Mouse (Mus musculus) MEL (cell line): ENCODE results near the gene Tmem120a. TPM values are rescaled to one million over a fixed set of nuclear protein-coding genes. Genes with fewer than 3 reads are reported as not detected.

ENCODE experiments used
- DNase-seq: peaks from one replicate; pipeline ENCODE4 v3.0.0; 2011; ENCODE audit warnings: low read depth, low spot score
- H3K27ac ChIP-seq: 2 replicates; pipeline ENCODE4 v1.5.1; 2012; ENCODE audit warnings: low read depth, mild to moderate bottlenecking, control low read depth, low read length, moderate library complexity; ENCODE audit not compliant: control insufficient read depth
- H3K27me3 ChIP-seq, 2 experiments: fragments of 150-350 bp in 1 of 2; sonication (generic) in 1 of 2; 2 replicates each; pipeline ENCODE4 v1.6.1; 2012; ENCODE audit warnings: low read length in 2 of 2, mild to moderate bottlenecking in 2 of 2, improper control_type of control experiment in 1 of 2, moderate library complexity in 1 of 2; ENCODE audit not compliant: insufficient read depth in 2 of 2, control insufficient read depth in 1 of 2
- H3K36me3 ChIP-seq, 2 experiments: 2 replicates each; pipeline ENCODE4 v1.6.1; 2012 to 2014; ENCODE audit warnings: low read length in 2 of 2, improper control_type of control experiment in 1 of 2, inconsistent platforms in 1 of 2, mild to moderate bottlenecking in 1 of 2; ENCODE audit not compliant: insufficient read depth in 2 of 2, control insufficient read depth in 1 of 2
- H3K4me1 ChIP-seq, 2 experiments: fragments of 150-350 bp in 1 of 2; sonication (generic) in 1 of 2; 2 replicates each; pipeline ENCODE4 v1.6.1; 2012; ENCODE audit warnings: low read length in 2 of 2, improper control_type of control experiment in 1 of 2, mild to moderate bottlenecking in 1 of 2; ENCODE audit not compliant: insufficient read depth in 2 of 2, control insufficient read depth in 1 of 2
- H3K4me3 ChIP-seq, 2 experiments: fragments of 150-350 bp in 1 of 2; sonication (generic) in 1 of 2; 2 replicates each; pipeline ENCODE4 v1.5.1; 2012; ENCODE audit warnings: low read depth in 2 of 2, low read length in 2 of 2, mild to moderate bottlenecking in 2 of 2, moderate library complexity in 2 of 2, control low read depth in 1 of 2, improper control_type of control experiment in 1 of 2; ENCODE audit not compliant: control insufficient read depth in 1 of 2, insufficient read depth in 1 of 2
- H3K79me2 ChIP-seq: 2 replicates; pipeline ENCODE4 v1.6.1; 2012; ENCODE audit warnings: mild to moderate bottlenecking, low read length, moderate library complexity; ENCODE audit not compliant: control insufficient read depth, poor library complexity, insufficient read depth
- H3K9ac ChIP-seq: 2 replicates; pipeline ENCODE4 v1.6.1; 2012; ENCODE audit warnings: low read depth, mild to moderate bottlenecking, control low read depth, low read length, moderate library complexity; ENCODE audit not compliant: control insufficient read depth, poor library complexity, severe bottlenecking
- H3K9me3 ChIP-seq: fragments of 150-350 bp; sonication (generic); replicated peaks from 2 replicates; pipeline ENCODE4 v1.6.1; 2012; ENCODE audit warnings: mild to moderate bottlenecking, low read length, improper control_type of control experiment, moderate library complexity; ENCODE audit not compliant: insufficient read depth
- BHLHE40 ChIP-seq: IDR thresholded peaks from 2 replicates; pipeline ENCODE4 v1.6.1; 2012; ENCODE audit warnings: low read depth, mild to moderate bottlenecking, inconsistent platforms, low read length, improper control_type of control experiment, borderline replicate concordance
- CHD1 ChIP-seq: IDR thresholded peaks from 2 replicates; pipeline ENCODE4 v1.6.1; 2012; ENCODE audit warnings: low read depth, mild to moderate bottlenecking, inconsistent platforms, low read length, improper control_type of control experiment
- CHD2 ChIP-seq: IDR thresholded peaks from 2 replicates; pipeline ENCODE4 v1.6.1; 2011; ENCODE audit warnings: low read length, improper control_type of control experiment
- CTCF ChIP-seq, 3 experiments: IDR thresholded peaks in 2 of 3; conservative IDR thresholded peaks in 1 of 3; 2 replicates each; pipeline ENCODE4 v1.5.1; 2011 to 2012; ENCODE audit warnings: low read length in 3 of 3, low read depth in 2 of 3, mild to moderate bottlenecking in 2 of 3, improper control_type of control experiment in 1 of 3, inconsistent platforms in 1 of 3, mixed read lengths in 1 of 3, moderate library complexity in 1 of 3; ENCODE audit not compliant: control insufficient read depth in 1 of 3, insufficient read depth in 1 of 3, poor library complexity in 1 of 3, severe bottlenecking in 1 of 3
- E2F4 ChIP-seq: IDR thresholded peaks from 2 replicates; pipeline ENCODE4 v1.6.1; 2011; ENCODE audit warnings: low read depth, low read length, improper control_type of control experiment, borderline replicate concordance
- ELF1 ChIP-seq: IDR thresholded peaks from 2 replicates; pipeline ENCODE4 v1.6.1; 2014; ENCODE audit warnings: low read depth, mild to moderate bottlenecking, inconsistent platforms, low read length, improper control_type of control experiment, moderate library complexity
- EP300 ChIP-seq, 2 experiments: IDR thresholded peaks; 2 replicates each; pipeline ENCODE4 v1.6.1; 2011; ENCODE audit warnings: improper control_type of control experiment in 2 of 2, low read length in 2 of 2, low read depth in 1 of 2, mild to moderate bottlenecking in 1 of 2
- ETS1 ChIP-seq: IDR thresholded peaks from 2 replicates; pipeline ENCODE4 v1.6.1; 2012; ENCODE audit warnings: low read depth, mild to moderate bottlenecking, inconsistent platforms, low read length, improper control_type of control experiment, moderate library complexity
- GABPA ChIP-seq: IDR thresholded peaks from 2 replicates; pipeline ENCODE4 v1.6.1; 2012; ENCODE audit warnings: low read depth, mild to moderate bottlenecking, inconsistent platforms, low read length, improper control_type of control experiment, moderate library complexity
- GATA1 ChIP-seq: IDR thresholded peaks from 2 replicates; pipeline ENCODE4 v1.6.1; 2011; ENCODE audit warnings: low read depth, low read length, improper control_type of control experiment
- HCFC1 ChIP-seq: IDR thresholded peaks from 2 replicates; pipeline ENCODE4 v1.6.1; 2012; ENCODE audit warnings: low read depth, mild to moderate bottlenecking, inconsistent platforms, low read length, improper control_type of control experiment, moderate library complexity
- JUND ChIP-seq: IDR thresholded peaks from 2 replicates; pipeline ENCODE4 v1.6.1; 2011; ENCODE audit warnings: low read depth, mild to moderate bottlenecking, improper control_type of control experiment, low read length
- KAT2A ChIP-seq: conservative IDR thresholded peaks from 2 replicates; pipeline ENCODE4 v1.6.1; 2012; ENCODE audit warnings: low read depth, low read length, improper control_type of control experiment, inconsistent platforms
- MAFK ChIP-seq: IDR thresholded peaks from 2 replicates; pipeline ENCODE4 v1.6.1; 2011; ENCODE audit warnings: low read depth, mild to moderate bottlenecking, low read length, improper control_type of control experiment, borderline replicate concordance
- MAX ChIP-seq: IDR thresholded peaks from 2 replicates; pipeline ENCODE4 v1.6.1; 2011; ENCODE audit warnings: low read length, improper control_type of control experiment
- MAZ ChIP-seq: IDR thresholded peaks from 2 replicates; pipeline ENCODE4 v1.6.1; 2012; ENCODE audit warnings: low read depth, mild to moderate bottlenecking, inconsistent platforms, low read length, improper control_type of control experiment
- MEF2A ChIP-seq: IDR thresholded peaks from 2 replicates; pipeline ENCODE4 v1.6.1; 2014; ENCODE audit warnings: low read depth, mild to moderate bottlenecking, inconsistent platforms, low read length, improper control_type of control experiment; ENCODE audit not compliant: poor library complexity, insufficient replicate concordance, severe bottlenecking; ENCODE audit errors: extremely low read depth
- MYB ChIP-seq: IDR thresholded peaks from 2 replicates; pipeline ENCODE4 v1.6.1; 2011; ENCODE audit warnings: mild to moderate bottlenecking, low read depth, low read length, improper control_type of control experiment
- MYC ChIP-seq: IDR thresholded peaks from 2 replicates; pipeline ENCODE4 v1.6.1; 2011; ENCODE audit warnings: low read depth, mild to moderate bottlenecking, low read length, improper control_type of control experiment, moderate library complexity
- NELFE ChIP-seq: IDR thresholded peaks from 2 replicates; pipeline ENCODE4 v1.6.1; 2011; ENCODE audit warnings: low read depth, low read length, improper control_type of control experiment
- NRF1 ChIP-seq: IDR thresholded peaks from 2 replicates; pipeline ENCODE4 v1.6.1; 2014; ENCODE audit warnings: low read depth, mild to moderate bottlenecking, inconsistent platforms, low read length, improper control_type of control experiment, moderate library complexity; ENCODE audit not compliant: poor library complexity, insufficient read depth, severe bottlenecking
- POLR2A ChIP-seq, 2 experiments: IDR thresholded peaks; 2 replicates each; pipeline ENCODE4 v1.6.1; 2011 to 2012; ENCODE audit warnings: low read length in 2 of 2, mild to moderate bottlenecking in 2 of 2, control low read depth in 1 of 2, improper control_type of control experiment in 1 of 2, low read depth in 1 of 2, moderate library complexity in 1 of 2; ENCODE audit not compliant: control insufficient read depth in 1 of 2, insufficient read depth in 1 of 2, poor library complexity in 1 of 2
- POLR2AphosphoS2 ChIP-seq: IDR thresholded peaks from 2 replicates; pipeline ENCODE4 v1.6.1; 2011; ENCODE audit warnings: low read length, improper control_type of control experiment
- POLR2AphosphoS5 ChIP-seq: IDR thresholded peaks from 2 replicates; pipeline ENCODE4 v1.6.1; 2012; ENCODE audit warnings: low read depth, borderline replicate concordance, mild to moderate bottlenecking, inconsistent platforms, low read length, moderate library complexity, mixed read lengths
- RAD21 ChIP-seq: IDR thresholded peaks from 2 replicates; pipeline ENCODE4 v1.6.1; 2011; ENCODE audit warnings: mild to moderate bottlenecking, low read depth, low read length, improper control_type of control experiment
- SIN3A ChIP-seq: IDR thresholded peaks from 2 replicates; pipeline ENCODE4 v1.6.1; 2012; ENCODE audit warnings: low read length, improper control_type of control experiment, inconsistent platforms
- TAL1 ChIP-seq: IDR thresholded peaks from 2 replicates; pipeline ENCODE4 v1.6.1; 2012; ENCODE audit warnings: mild to moderate bottlenecking, inconsistent platforms, low read length, moderate library complexity, mixed read lengths
- TCF12 ChIP-seq: IDR thresholded peaks from 2 replicates; pipeline ENCODE4 v1.6.1; 2014; ENCODE audit warnings: low read depth, mild to moderate bottlenecking, inconsistent platforms, low read length, improper control_type of control experiment, moderate library complexity
- UBTF ChIP-seq: IDR thresholded peaks from 2 replicates; pipeline ENCODE4 v1.6.1; 2012; ENCODE audit warnings: low read depth, mild to moderate bottlenecking, inconsistent platforms, low read length, improper control_type of control experiment, moderate library complexity, borderline replicate concordance; ENCODE audit not compliant: insufficient read depth
- USF1 ChIP-seq: IDR thresholded peaks from 2 replicates; pipeline ENCODE4 v1.6.1; 2014; ENCODE audit warnings: low read depth, mild to moderate bottlenecking, inconsistent platforms, low read length, improper control_type of control experiment, moderate library complexity
- USF2 ChIP-seq, 2 experiments: IDR thresholded peaks; 2 replicates each; pipeline ENCODE4 v1.6.1; 2011 to 2012; ENCODE audit warnings: improper control_type of control experiment in 2 of 2, low read length in 2 of 2, borderline replicate concordance in 1 of 2, inconsistent platforms in 1 of 2, low read depth in 1 of 2, mild to moderate bottlenecking in 1 of 2; ENCODE audit not compliant: insufficient read depth in 1 of 2
- ZC3H11A ChIP-seq: IDR thresholded peaks from 2 replicates; pipeline ENCODE4 v1.6.1; 2012; ENCODE audit warnings: low read depth, mild to moderate bottlenecking, inconsistent platforms, low read length, improper control_type of control experiment
- ZKSCAN1 ChIP-seq: IDR thresholded peaks from 2 replicates; pipeline ENCODE4 v1.6.1; 2012; ENCODE audit warnings: low read depth, mild to moderate bottlenecking, inconsistent platforms, low read length, improper control_type of control experiment, moderate library complexity
- ZMIZ1 ChIP-seq: IDR thresholded peaks from 2 replicates; pipeline ENCODE4 v1.6.1; 2012; ENCODE audit warnings: low read depth, mild to moderate bottlenecking, inconsistent platforms, low read length, improper control_type of control experiment, moderate library complexity
- ZNF384 ChIP-seq: IDR thresholded peaks from 2 replicates; pipeline ENCODE4 v1.6.1; 2012; ENCODE audit warnings: low read depth, mild to moderate bottlenecking, inconsistent platforms, low read length, improper control_type of control experiment
- polyA plus RNA-seq, 2 experiments: library from polyadenylated mRNA; stranded (reverse) in 1 of 2; unstranded in 1 of 2; fragments of >175 nt in 1 of 2; fragments of >200 nt in 1 of 2; gene quantifications; 2 replicates each; pipeline versions ENCODE4 v1.2.1 to v1.2.4; 2012; ENCODE audit warnings: low replicate concordance in 2 of 2, low read depth in 1 of 2; ENCODE audit not compliant: insufficient read length in 2 of 2, insufficient read depth in 1 of 2, missing spikeins in 1 of 2
- total RNA-seq: library from RNA; depleted of rRNA; stranded (reverse); fragments of 300-350 nt; gene quantifications from 2 replicates; pipeline ENCODE4 v1.2.3, GENCODE M21; 2012

The Tmem120a gene
- total and polyA plus RNA-seq, 3 experiments = 19.6 to 38.8 TPM; not detected in 1

- Histone ChIP-seq H3K9ac (peak overlapping the region; percentile 21), H3K36me3 (peaks cover 0 to 40% of the 10 kb centered on the region in 2 experiments), H3K4me1 (peaks cover 20 to 42% of the 10 kb centered on the region in 2 experiments), H3K27me3 (no peaks in the 10 kb centered on the region), H3K27ac (peak overlapping the region; percentile 82), H3K79me2 (0 out of 2 replicates have a peak, but pooled peaks cover 3% of the 10 kb centered on the region), H3K9me3 (no peaks in the 10 kb centered on the region), H3K4me3 (peak overlapping the region; percentile 16 to 27; a peak in 2 of 4 replicates)
- peak; percentile 99 for DNase-seq
- no peak for TF ChIP-seq POLR2AphosphoS5
- TF ChIP-seq CTCF (IDR thresholded peaks at IDR 0.05 in 2 of 3, conservative IDR thresholded peaks at IDR 0.05 in 1 of 3; ENCODE audit: control insufficient read depth in 1 of 3, insufficient read depth in 1 of 3, low read depth in 2 of 3, low read length in 3 of 3, poor library complexity in 1 of 3, severe bottlenecking in 1 of 3) = no peak
- no peak for TF ChIP-seq CHD1
- peak; percentile 99 for TF ChIP-seq TAL1
- TF ChIP-seq EP300 (IDR thresholded peaks at IDR 0.05; ENCODE audit: low read depth in 1 of 2, low read length in 2 of 2) = peak; percentile 98
- peak; percentile 90 for TF ChIP-seq GABPA
- peak; percentile 64; the same call in 1 of the 2 replicates for TF ChIP-seq HCFC1
- TF ChIP-seq MAFK = peak; percentile 91
- TF ChIP-seq POLR2AphosphoS2 = peak; percentile 62
- peak; percentile 44; the same call in 1 of the 2 replicates for TF ChIP-seq ZMIZ1
- TF ChIP-seq BHLHE40 = peak; percentile 82; the same call in 1 of the 2 replicates
- TF ChIP-seq MEF2A = 0 out of 2 replicates have a peak, but pooled peaks have one; percentile 48
- no peak for TF ChIP-seq USF2 (IDR thresholded peaks at IDR 0.05; ENCODE audit: borderline replicate concordance in 1 of 2, insufficient read depth in 1 of 2, low read depth in 1 of 2, low read length in 2 of 2)
- TF ChIP-seq ELF1 = peak; percentile 64
- no peak for TF ChIP-seq UBTF
- no peak for TF ChIP-seq E2F4
- TF ChIP-seq MYB = peak; percentile 73
- peak; percentile 97 for TF ChIP-seq SIN3A
- no peak for TF ChIP-seq NELFE
- peak; percentile 24; the same call in 1 of the 2 replicates for TF ChIP-seq CHD2
- TF ChIP-seq RAD21 = no peak; the same call in 1 of the 2 replicates
- TF ChIP-seq JUND = peak; percentile 84
- peak; percentile 94 for TF ChIP-seq GATA1
- TF ChIP-seq ZC3H11A = no peak
- peak; percentile 38 for TF ChIP-seq KAT2A
- TF ChIP-seq MYC = peak; percentile 83
- peak; percentile 84; the same call in 1 of the 2 replicates for TF ChIP-seq MAZ
- TF ChIP-seq NRF1 = peak; percentile 62; the same call in 1 of the 2 replicates
- no peak for TF ChIP-seq ZNF384
- peak; percentile 85 for TF ChIP-seq MAX
- peak; percentile 97 for TF ChIP-seq ETS1
- no peak; the same call in 1 of the 2 replicates for TF ChIP-seq USF1
- peak; percentile 98 for TF ChIP-seq TCF12
- no peak for TF ChIP-seq ZKSCAN1
- TF ChIP-seq POLR2A (IDR thresholded peaks at IDR 0.05; ENCODE audit: control insufficient read depth in 1 of 2, insufficient read depth in 1 of 2, low read depth in 1 of 2, low read length in 2 of 2, poor library complexity in 1 of 2) = no peak
Measured at GRCm38 (mm10) chr5:135713441-135714218, 30.6 kb downstream of the Tmem120a start.
